Mouse (Mus musculus): ENCODE measurements around the gene Chac2.
"Not testable (repeated sequence)": the region's sequence is repeated elsewhere in the genome, so short reads cannot be mapped to it uniquely, and the experiment has no call there.

The Chac2 gene

GRCm38 (mm10) chr11:30985877-30986624 lies at the start of gene Chac2:
Gene Chac2 (minus strand): TSS chr11:30986350.
- peak; percentile 84 for DNase-seq (ENCODE audit: extremely low spot score)

DNA sequence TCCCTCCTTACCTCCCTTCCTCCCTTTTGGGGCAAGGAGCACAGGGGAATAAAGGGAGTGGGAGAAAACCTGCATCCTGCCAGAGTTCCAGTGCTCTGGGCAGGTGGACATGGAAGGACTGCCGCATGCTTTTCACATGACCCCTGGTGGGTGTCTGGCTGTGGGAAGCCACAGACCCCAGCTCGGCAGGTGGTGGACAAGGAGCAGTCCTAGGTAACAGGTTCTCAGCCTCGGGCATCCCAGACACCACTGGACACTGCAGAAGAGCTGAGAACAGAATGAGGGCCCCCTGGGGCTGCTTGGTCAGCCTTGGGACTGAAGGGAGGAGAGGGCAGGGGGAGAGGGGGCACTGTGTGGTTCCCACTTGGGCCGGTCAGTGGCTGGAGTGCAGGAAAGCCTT lies 48.8 kb upstream of the Chac2 start:
- no peak for DNase-seq (ENCODE audit: extremely low spot score)

DNA sequence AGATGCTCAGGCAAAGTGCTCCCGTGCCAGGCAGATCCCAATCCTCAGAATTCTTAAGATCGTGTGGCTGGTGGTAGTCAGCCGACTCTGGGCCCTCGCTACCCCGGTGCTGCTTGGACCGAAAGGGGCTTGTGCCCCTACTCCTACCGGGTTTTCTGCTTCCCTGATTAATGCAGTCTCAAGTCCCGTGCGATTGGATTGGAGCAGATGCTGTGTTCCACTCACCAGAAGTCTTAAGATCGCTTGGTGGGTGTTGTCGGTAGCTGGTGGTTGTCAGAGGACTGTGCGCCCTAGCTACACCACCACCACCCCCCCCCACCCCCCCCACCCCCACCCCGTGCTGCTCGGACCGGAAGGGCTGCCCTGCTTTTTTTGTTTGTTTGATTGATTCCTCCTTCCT lies 31.3 kb upstream of the Chac2 start:
- not testable (repeated sequence) for DNase-seq (ENCODE audit: extremely low spot score)

- DNase-seq (ENCODE audit: extremely low spot score), result not testable (repeated sequence)
Observed at GRCm38 (mm10) chr11:31009668-31010067, 23.5 kb upstream of the Chac2 start.

GRCm38 (mm10) chr11:31001169-31001908 lies 15.2 kb upstream of the Chac2 start:
- DNase-seq (ENCODE audit: extremely low spot score), result no peak

DNA sequence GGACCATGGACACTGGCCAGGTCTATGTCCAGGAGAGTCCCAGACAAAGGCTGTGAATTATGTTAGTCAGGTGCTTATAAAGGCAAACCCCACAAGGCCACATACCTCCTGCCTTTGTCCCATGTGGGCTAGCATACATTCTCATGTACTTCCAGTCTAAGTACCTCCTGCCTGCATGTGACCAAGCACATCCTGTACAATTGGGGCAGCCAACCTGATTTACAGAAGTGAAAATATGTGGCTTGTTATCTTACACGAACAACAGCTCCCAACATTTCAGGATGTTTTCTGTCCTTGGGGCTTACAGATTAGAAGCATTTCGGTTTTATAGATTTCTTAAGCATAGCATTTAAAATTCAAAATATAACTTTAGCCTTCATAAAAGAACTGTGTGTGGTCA lies 13.9 kb upstream of the Chac2 start:
- no peak for DNase-seq (ENCODE audit: extremely low spot score)

DNA sequence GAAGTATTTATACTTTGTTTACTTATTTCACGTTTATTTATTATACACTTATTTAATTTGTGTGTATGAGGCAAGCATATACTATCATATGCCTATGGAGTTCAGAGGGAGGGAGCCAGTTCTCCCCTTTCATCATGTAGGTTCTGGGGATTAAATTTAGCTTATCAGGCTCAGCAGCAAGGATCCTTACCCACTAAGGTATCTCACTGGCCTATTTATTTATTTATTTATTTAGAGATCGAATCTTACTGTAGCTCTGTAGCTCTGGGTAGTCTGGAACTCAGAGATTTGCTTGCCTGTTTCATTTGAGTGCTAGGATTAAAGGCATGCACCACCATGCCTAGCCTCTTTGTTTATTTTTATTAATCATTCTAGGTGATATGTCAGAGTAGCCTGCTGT lies 12.6 kb upstream of the Chac2 start:
- DNase-seq (ENCODE audit: extremely low spot score), result no peak

- DNase-seq (ENCODE audit: extremely low spot score), result no peak
Observed at GRCm38 (mm10) chr11:30998199-30998598, 12.0 kb upstream of the Chac2 start.

- DNase-seq (ENCODE audit: extremely low spot score), result no peak
Observed at GRCm38 (mm10) chr11:30996670-30997069, 10.5 kb upstream of the Chac2 start.

GRCm38 (mm10) chr11:30986625-30987017 lies 471 bp upstream of the Chac2 start:
- DNase-seq (ENCODE audit: extremely low spot score), result no peak

DNA sequence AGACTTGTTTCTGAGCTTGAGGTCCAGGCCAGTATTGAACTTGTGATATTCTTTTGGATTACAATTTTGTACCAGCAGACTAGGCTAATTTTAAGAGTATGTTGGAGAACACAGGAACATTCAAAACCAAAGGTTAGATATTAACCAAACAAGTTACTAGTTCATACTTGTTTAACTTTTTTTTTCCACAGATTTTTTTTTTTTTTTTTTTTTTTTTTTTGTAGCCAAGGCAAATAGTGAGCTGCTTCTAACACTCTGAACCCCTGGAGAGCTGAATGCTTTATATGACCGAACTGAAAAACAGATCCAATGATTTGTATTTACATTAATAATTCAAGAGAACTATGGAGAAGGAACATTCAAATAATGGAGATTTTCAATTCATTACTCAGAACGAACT lies 913 bp downstream of the Chac2 start:
- DNase-seq (ENCODE audit: extremely low spot score), result no peak

GRCm38 (mm10) chr11:30954279-30954725 lies 31.8 kb downstream of the Chac2 start, which contains the start of gene Erlec1:
Gene Erlec1 (minus strand): TSS chr11:30954335.
- DNase-seq (ENCODE audit: extremely low spot score), result peak; percentile 84

DNA sequence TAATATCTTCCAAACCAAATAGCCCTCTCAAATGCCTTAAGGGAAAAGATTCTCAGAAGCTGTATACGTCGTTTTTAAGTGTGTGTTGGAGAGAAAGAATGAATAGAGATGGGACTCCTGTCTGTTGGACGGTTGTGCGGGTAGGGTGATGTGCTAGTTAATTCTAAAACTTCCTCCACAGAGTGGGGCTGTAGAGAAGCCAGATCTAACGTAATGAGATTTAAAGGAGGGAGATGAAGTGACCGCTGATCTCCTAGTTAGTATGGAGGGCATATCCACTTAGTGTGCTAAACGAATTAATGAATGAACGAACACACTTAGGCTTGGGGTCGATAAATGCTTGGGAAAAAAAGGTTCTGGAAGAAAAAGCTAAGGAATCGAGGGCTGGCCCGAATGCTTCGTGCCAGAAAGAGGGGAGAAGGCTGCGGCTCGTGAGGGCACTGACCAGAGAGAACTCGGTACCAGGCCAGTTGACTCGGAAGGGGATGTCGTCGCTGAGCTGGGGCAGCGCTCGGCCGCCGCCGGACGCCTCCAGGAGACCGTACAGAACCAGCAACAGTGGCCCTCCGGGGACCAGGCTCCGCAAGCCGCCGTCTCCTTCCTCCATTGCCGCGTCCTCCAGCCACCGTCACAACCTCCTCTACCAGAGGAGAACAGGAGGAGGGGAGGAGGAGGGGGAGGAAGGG lies 32.5 kb downstream of the Chac2 start:
- DNase-seq (ENCODE audit: extremely low spot score), result peak; percentile 70

DNA sequence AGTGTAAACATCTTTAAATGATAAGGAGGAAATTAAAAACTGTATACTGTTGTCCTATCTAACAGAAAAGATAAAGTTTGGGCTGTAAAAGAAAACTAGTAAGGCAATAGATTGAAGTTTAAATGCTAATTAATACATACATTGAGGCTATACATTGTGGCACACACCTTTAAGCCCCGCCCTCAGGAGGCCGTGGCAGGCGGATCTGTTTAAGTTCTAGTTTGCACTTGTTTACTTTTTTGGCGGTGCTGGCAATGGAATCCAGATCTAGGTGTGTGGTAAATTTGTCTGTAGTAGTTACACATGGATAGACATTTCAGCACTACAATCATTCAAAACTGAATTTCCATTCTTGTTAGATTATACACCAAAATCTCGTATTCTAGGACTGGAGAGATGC lies 33.3 kb downstream of the Chac2 start:
- DNase-seq (ENCODE audit: extremely low spot score), result no peak

- no peak for DNase-seq (ENCODE audit: extremely low spot score)
Observed at GRCm38 (mm10) chr11:30943522-30943921, 42.6 kb downstream of the Chac2 start.

GRCm38 (mm10) chr11:30928498-30928897 lies 57.7 kb downstream of the Chac2 start:
- DNase-seq (ENCODE audit: extremely low spot score), result no peak

- no peak for DNase-seq (ENCODE audit: extremely low spot score)
Observed at GRCm38 (mm10) chr11:30928079-30928478, 58.1 kb downstream of the Chac2 start.

All from embryo, embryonic 9.5 days (tissue).